ENCODE assay signal across 24 mouse cellular contexts in the genomic region with DNA sequence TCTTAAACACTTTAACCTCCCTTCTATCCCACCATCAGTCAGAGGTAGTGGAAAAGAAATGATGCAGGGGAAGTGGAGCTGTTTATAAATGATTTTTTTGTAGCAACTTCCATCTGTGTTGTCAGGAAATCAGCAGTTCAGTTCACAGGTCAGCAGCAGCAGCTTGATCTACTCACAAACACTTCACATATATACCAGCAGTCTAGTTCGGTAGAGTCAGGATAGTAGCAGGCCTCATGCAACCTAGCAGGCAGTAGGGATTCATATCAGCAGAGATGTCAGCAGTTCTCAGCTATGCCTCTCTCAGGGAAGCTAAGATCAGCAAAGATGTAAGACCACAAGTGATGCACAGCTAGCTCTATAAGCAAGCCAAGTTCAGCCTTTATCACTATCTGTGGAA.
DNase-seq lines count a peak whose midpoint lies in the region; ATAC-seq and TF ChIP-seq lines count a peak whose summit lies in the region.
"Had no signal": no experiment of that assay in that cellular context is flagged by ENCODE, and none has a peak within 500 bp of the region (broad histone marks: within the 10 kb centered on the region; RNA-seq: fewer than 3 reads in every experiment).

No protein-coding gene starts in this region.

- no peak overlapping the region for H3K27ac ChIP-seq in heart, embryonic 10.5 days
- no peak overlapping the region for H3K27ac ChIP-seq in lung, embryonic 14.5 days (ENCODE audit: low read depth)
- H3K27ac ChIP-seq in lung, embryonic 16.5 days (ENCODE audit: low read length), result no peak overlapping the region
- H3K27ac ChIP-seq: embryonic facial prominence, embryonic 10.5 days; embryonic facial prominence, embryonic 12.5 days; forebrain, embryonic 13.5 days; forebrain, embryonic 15.5 days had no signal

- no peaks in the 10 kb centered on the region for H3K4me1 ChIP-seq in heart, embryonic 10.5 days
- H3K4me1 ChIP-seq in lung, embryonic 14.5 days (ENCODE audit: insufficient read depth), result no peaks in the 10 kb centered on the region
- H3K4me1 ChIP-seq in lung, embryonic 16.5 days (replicated peaks; ENCODE audit: control insufficient read depth, insufficient read depth, low read length), result no peaks in the 10 kb centered on the region
- no peaks in the 10 kb centered on the region for H3K4me1 ChIP-seq in lung, adult 2 months (ENCODE audit: control insufficient read depth, insufficient read depth, low read length)
- H3K4me1 ChIP-seq: embryonic facial prominence, embryonic 10.5 days; embryonic facial prominence, embryonic 12.5 days; forebrain, embryonic 13.5 days; forebrain, embryonic 15.5 days had no signal

- TF ChIP-seq CTCF in lung, embryonic 14.5 days (IDR thresholded peaks at IDR 0.05; ENCODE audit: low read depth), result no peak
- no peak for TF ChIP-seq CTCF in lung, adult 2 months (IDR thresholded peaks at IDR 0.05; ENCODE audit: insufficient read depth, low read length)

- peak; percentile 95; the same call in 1 of the 2 replicates for ATAC-seq in lung, embryonic 14.5 days (ENCODE audit: insufficient read depth)
- ATAC-seq in lung, embryonic 16.5 days (ENCODE audit: low read depth), result peak; percentile 67
- ATAC-seq: activated CD4-positive, CD25-positive, alpha-beta regulatory T cell, adult 4 months; CD4-positive, CD25-positive, alpha-beta regulatory T cell, adult 4 months; forebrain, embryonic 13.5 days; forebrain, embryonic 15.5 days; Patski had no signal

- H3K27me3 ChIP-seq in heart, embryonic 10.5 days (ENCODE audit: insufficient read depth, poor library complexity, severe bottlenecking), result no peaks in the 10 kb centered on the region
- no peaks in the 10 kb centered on the region for H3K27me3 ChIP-seq in lung, embryonic 14.5 days (ENCODE audit: insufficient read depth, low read length)
- H3K27me3 ChIP-seq in lung, embryonic 16.5 days (ENCODE audit: control insufficient read depth, insufficient read depth, low read depth, low read length), result no peaks in the 10 kb centered on the region
- H3K27me3 ChIP-seq: CH12.LX; embryonic facial prominence, embryonic 12.5 days; forebrain, embryonic 13.5 days; forebrain, embryonic 15.5 days; Patski had no signal

- intact Hi-C loops in heart, postnatal 36 days (cut with DNase I), result no loop called here

- H3K4me3 ChIP-seq in heart, embryonic 10.5 days, result no peak overlapping the region
- H3K4me3 ChIP-seq in lung, embryonic 14.5 days (ENCODE audit: low read depth, low read length), result no peak overlapping the region
- H3K4me3 ChIP-seq in lung, embryonic 16.5 days (ENCODE audit: low read length), result no peak overlapping the region
- H3K4me3 ChIP-seq in lung, adult 2 months (replicated peaks; ENCODE audit: extremely low read depth, low read depth, low read length), result no peak overlapping the region
- H3K4me3 ChIP-seq: embryonic facial prominence, embryonic 10.5 days; embryonic facial prominence, embryonic 12.5 days; forebrain, embryonic 13.5 days; forebrain, embryonic 15.5 days had no signal

- no peak for TF ChIP-seq POLR2A in lung, adult 2 months (IDR thresholded peaks at IDR 0.05; ENCODE audit: borderline replicate concordance, extremely low read depth, low read depth, low read length)

- H3K4me2 ChIP-seq in lung, embryonic 14.5 days, result no peak overlapping the region
- no peak overlapping the region for H3K4me2 ChIP-seq in lung, embryonic 16.5 days (ENCODE audit: low read depth, low read length)
- H3K4me2 ChIP-seq: embryonic facial prominence, embryonic 12.5 days; forebrain, embryonic 13.5 days; forebrain, embryonic 15.5 days had no signal

- no peak overlapping the region for H3K9ac ChIP-seq in lung, embryonic 14.5 days
- no peak overlapping the region for H3K9ac ChIP-seq in lung, embryonic 16.5 days (ENCODE audit: low read length)
- H3K9ac ChIP-seq: embryonic facial prominence, embryonic 12.5 days; forebrain, embryonic 13.5 days; forebrain, embryonic 15.5 days had no signal

- WGBS in heart, embryonic 10.5 days, result 32% methylated on average over 1 of the region's 1 CpGs
- WGBS in lung, embryonic 14.5 days, result 26% methylated on average over 1 of the region's 1 CpGs
- WGBS in lung, embryonic 16.5 days, result 35% methylated on average over 1 of the region's 1 CpGs
- 35% methylated on average over 1 of the region's 1 CpGs for WGBS in lung, adult 2 months

- DNase-seq in heart, embryonic 10.5 days (ENCODE audit: low spot score), result peak; percentile 73
- no peak for DNase-seq in heart, postnatal 36 days
- DNase-seq in lung, embryonic 14.5 days, result peak; percentile 80
- DNase-seq in lung, postnatal 14 days, result no peak
- DNase-seq in lung, adult 2 months, result no peak
- DNase-seq: adrenal gland, adult 8-10 months; adrenal gland, postnatal 14 days; adrenal gland, postnatal 36 days; B cell, adult 2 months; cerebellum, adult 11-12 months; cerebellum, adult 2 months; cerebellum, adult 9-10 months; cerebellum, postnatal 10 days; cerebellum, postnatal 25 days had no signal

- H3K36me3 ChIP-seq in heart, embryonic 10.5 days, result no peaks in the 10 kb centered on the region
- H3K36me3 ChIP-seq in lung, embryonic 14.5 days (ENCODE audit: insufficient read depth), result no peaks in the 10 kb centered on the region
- no peaks in the 10 kb centered on the region for H3K36me3 ChIP-seq in lung, embryonic 16.5 days (ENCODE audit: control insufficient read depth, insufficient read depth, low read length)
- H3K36me3 ChIP-seq: embryonic facial prominence, embryonic 10.5 days; embryonic facial prominence, embryonic 12.5 days; forebrain, embryonic 15.5 days; G1E had no signal

- no peaks in the 10 kb centered on the region for H3K9me3 ChIP-seq in heart, embryonic 10.5 days
- H3K9me3 ChIP-seq in lung, embryonic 14.5 days (ENCODE audit: low read depth, low read length), result no peaks in the 10 kb centered on the region
- no peaks in the 10 kb centered on the region for H3K9me3 ChIP-seq in lung, embryonic 16.5 days (ENCODE audit: control insufficient read depth, low read length)
- H3K9me3 ChIP-seq: embryonic facial prominence, embryonic 10.5 days; embryonic facial prominence, embryonic 12.5 days; forebrain, embryonic 13.5 days; forebrain, embryonic 15.5 days; G1E had no signal

Comparison
In these comparisons a context has a peak if more than half of its experiments do, and no peak if none do; other contexts are left out.
1. DNase-seq: peak in heart, embryonic 10.5 days (single experiment) and lung, embryonic 14.5 days (single experiment); none in heart, postnatal 36 days (0 of 2), lung, postnatal 14 days (single experiment) and lung, adult 2 months (single experiment).